Mouse (Mus musculus) liver, embryonic 14.5 days (tissue): ENCODE results near the gene Gpsm3.

Experiments used
- CTCF ChIP-seq: IDR thresholded peaks from 2 replicates; pipeline ENCODE4 v1.5.1; 2016; ENCODE audit warnings: antibody characterized with exemption, low read depth, control low read depth
- EP300 ChIP-seq: IDR thresholded peaks from 2 replicates; pipeline ENCODE4 v1.6.1; 2016; ENCODE audit warnings: antibody characterized with exemption, low read depth

DNA sequence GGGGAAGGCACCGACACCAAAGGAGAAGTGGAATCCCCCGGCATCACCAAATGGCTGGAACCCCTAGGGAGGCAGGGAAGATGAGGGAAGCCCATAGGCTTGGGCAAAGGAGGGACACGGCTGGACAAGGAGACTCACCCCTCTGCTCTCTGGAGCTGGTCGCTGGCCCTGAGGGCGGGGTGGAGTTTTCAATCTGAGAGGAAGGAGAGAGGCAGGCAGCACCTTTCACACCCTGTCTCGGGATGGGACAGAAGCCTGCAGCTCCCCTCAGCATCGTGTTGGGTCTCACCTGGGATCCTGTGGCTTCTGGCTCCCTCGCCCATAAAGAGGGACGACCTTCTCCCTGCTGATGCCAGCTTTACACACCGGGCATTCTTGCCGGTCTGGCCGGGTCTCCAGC is 12.2 kb downstream of the Gpsm3 start:
- no peak for TF ChIP-seq CTCF
- TF ChIP-seq EP300, result no peak
